Mouse (Mus musculus): Measurements from ENCODE around the gene Pin1rt1. TPM values are rescaled to one million over a fixed set of nuclear protein-coding genes. Genes with fewer than 3 reads are reported as not detected.

Gene Pin1rt1
- total RNA-seq (2017), result not detected in 3 replicates

DNA sequence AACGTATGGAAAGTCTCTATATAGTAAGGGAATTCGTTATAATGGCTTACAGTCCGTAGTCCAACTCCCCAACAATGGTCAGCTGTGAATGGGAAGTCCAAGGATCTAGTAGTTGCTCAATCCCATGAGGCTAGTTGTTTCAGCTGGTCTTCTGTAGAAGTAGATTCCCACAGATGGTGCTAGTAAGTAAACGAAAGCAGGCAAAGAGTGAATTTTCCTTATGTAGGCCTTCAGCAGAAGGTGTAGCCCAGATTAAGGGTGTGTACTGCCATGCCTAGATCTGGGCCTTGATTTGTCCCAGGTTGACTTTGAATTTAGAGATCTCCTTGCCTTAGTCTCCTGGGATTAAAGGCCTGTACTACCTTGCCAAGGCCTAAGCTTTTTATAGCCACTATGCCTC, at the start of gene Pin1rt1:
TSS of gene Pin1rt1 (minus strand) at position 101 of the 400 bp plus-strand sequence.
- ATAC-seq (replicated peaks; ENCODE audit: insufficient number of reproducible peaks, low FRiP score, low TSS enrichment, poor library complexity, severe bottlenecking), result no peak

DNA sequence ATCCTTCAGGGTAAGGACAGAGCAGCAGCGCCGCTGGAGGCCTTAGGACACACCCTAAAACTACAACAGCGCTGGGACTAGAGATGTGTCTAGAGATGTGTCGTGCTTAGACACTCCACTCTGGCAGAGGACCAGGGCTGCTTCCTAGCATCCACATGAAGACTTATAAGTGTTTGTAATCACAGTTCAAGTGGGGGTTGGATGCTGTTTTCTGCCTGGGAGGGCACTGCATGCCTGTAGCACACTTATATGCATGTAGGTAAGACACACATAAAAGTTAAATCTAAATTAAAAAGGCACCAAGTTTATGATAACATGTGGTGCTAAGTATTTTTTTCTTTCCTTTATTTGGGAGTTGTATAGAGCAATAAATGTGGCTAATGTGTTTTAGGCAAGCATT, 47.8 kb upstream of the Pin1rt1 start:
- ATAC-seq (replicated peaks; ENCODE audit: insufficient number of reproducible peaks, low FRiP score, low TSS enrichment, poor library complexity, severe bottlenecking), result no peak

DNA sequence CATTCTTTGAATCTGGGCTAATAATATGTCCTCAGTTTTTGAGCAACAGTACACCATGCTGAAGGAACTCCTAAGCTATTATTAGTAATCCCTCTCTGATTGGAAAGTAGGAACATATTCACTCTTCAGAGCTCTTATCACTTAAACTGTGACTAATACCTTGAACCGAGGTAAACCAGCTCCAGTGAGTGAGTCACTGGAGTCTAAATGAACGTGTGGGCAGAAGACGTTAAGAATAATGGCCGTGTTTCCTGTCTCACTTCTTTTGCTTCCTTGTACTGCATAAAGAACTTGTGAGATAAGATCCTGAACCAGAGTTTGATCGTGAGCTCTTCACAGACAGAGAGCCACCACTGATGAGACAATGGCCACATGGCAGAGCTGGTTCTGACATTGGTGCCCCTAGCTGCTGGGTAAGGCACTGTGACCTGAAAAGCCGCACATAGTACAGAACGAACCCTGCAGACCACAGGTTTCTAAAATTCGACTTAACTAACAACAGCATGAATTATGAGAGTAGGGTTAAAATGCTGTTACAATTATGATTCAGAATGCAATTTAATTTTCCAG, 47.0 kb upstream of the Pin1rt1 start:
- no peak for ATAC-seq (replicated peaks; ENCODE audit: insufficient number of reproducible peaks, low FRiP score, low TSS enrichment, poor library complexity, severe bottlenecking)

DNA sequence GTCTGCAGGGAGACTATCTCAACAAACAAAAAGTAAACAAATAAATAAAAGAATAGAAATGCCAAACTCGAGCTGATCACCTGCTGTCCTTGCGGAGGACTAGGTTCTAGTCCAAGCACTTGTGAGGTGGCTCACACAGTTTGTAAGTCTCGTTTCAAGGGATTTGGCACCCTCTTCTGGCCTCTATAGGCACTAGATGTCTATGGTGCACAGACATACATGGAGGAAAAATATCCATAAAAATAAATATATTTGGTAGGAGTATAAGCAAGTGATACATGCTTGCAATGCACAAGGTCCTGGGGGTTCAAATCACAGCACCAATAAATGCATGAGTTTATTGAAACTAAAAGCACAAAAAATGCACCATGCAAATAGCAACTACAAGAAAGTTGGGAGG, 34.4 kb upstream of the Pin1rt1 start:
- ATAC-seq (replicated peaks; ENCODE audit: insufficient number of reproducible peaks, low FRiP score, low TSS enrichment, poor library complexity, severe bottlenecking), result no peak

DNA sequence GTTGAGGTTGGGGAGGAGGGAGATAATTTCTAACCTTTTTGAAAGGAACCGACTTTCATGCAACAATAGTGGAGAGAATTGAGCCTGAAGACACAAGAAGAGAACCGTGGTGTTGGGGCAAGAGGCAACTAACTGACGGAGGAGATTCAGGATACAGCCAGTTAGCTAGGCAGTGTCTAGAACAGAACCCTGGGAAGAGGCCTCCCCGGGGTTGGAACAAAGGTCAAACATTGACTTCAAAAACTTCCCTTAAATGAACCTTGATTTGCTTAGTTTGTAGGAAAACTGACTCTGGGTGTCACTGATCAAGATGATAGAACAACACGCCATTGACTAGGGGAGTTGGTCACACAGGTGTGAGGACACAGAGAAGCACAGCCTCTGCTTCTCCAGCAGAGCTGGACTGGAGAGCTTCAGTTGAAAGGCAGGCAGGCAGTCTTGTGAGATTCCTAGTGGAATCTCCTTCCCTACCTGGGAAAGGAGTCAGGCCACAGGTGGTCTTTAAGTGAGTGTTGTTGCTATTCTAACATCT, 32.5 kb upstream of the Pin1rt1 start:
- ATAC-seq (replicated peaks; ENCODE audit: insufficient number of reproducible peaks, low FRiP score, low TSS enrichment, poor library complexity, severe bottlenecking), result no peak

DNA sequence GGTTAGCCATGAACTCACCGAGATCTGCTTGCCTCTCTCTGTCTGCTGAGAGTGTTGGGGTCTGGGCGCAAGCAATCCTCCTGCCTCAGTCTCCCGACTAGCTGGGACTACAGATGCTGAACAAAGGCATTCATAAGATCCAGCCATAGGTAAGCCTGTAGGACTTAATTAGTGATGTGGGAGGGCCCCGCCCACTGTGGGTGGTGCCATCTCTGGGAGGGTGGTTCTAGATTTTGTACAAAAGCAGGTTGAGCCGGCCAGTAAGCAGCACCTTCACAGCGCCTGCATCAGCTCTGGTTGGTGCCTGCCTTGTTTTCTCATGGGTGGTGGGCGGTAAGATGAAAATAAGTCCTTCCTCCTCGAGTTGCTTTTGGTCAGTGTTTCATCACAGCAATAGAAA, 30.1 kb upstream of the Pin1rt1 start:
- no peak for ATAC-seq (replicated peaks; ENCODE audit: insufficient number of reproducible peaks, low FRiP score, low TSS enrichment, poor library complexity, severe bottlenecking)

DNA sequence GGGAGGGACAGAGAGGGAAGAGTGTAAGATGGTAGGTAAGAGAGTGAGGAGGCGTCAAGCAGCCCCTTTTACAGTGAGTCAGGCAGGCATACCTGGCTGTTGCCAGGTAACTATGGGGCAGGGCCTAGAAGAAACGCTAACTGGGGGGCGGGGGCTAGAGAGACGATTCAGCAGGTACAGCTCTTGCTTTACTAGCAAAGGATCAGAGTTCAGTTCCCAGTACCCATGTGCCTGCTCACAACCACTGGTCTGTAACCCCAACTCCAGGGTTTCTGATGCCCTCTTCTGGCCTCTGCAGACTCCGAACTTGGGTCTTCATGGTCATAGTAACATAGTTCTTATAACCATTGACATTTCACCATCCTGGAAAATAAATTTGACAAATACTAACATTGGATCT, 27.8 kb upstream of the Pin1rt1 start:
- no peak for ATAC-seq (replicated peaks; ENCODE audit: insufficient number of reproducible peaks, low FRiP score, low TSS enrichment, poor library complexity, severe bottlenecking)

DNA sequence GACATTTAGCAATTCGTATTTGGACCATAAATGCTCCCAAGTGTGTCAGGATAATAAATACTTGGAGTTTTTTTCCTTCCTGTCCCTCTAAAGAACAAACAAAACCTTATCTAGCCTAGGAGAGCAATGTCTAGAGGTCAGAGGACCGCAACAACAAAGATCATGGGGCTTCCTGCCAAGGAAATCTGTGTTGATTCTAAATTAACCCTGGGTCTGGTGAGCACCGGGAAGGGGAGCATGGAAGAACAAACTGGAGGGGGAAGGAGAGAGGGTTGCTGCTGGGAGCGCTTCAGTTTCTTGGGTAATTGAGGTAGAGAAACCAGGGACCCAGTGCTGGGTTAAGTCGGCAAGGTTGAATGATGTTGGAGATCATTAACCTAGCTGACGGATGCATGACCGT, 27.0 kb upstream of the Pin1rt1 start:
- ATAC-seq (replicated peaks; ENCODE audit: insufficient number of reproducible peaks, low FRiP score, low TSS enrichment, poor library complexity, severe bottlenecking), result no peak

DNA sequence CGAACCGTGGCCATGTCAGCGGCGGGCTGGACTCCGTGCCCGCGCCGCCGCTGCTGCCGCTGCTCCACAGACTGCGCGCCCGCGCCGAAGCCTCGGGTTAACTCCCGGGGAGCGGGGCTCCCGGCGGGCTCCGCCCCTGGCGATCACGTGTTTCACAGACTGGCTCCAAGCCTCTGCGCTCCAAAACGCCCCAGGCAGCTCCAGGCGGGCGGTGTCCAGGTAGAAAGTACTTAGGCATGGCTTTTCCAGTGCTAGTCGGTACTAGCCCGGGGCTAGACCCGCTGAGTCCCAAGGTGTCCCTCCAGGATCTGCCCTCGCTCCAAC, 26.5 kb upstream of the Pin1rt1 start, which contains the start of gene Depdc7:
TSS of gene Depdc7 (minus strand) at position 138 of the 324 bp plus-strand sequence.
- peak; percentile 36; the same call in 1 of the 2 replicates for ATAC-seq (replicated peaks; ENCODE audit: insufficient number of reproducible peaks, low FRiP score, low TSS enrichment, poor library complexity, severe bottlenecking)

DNA sequence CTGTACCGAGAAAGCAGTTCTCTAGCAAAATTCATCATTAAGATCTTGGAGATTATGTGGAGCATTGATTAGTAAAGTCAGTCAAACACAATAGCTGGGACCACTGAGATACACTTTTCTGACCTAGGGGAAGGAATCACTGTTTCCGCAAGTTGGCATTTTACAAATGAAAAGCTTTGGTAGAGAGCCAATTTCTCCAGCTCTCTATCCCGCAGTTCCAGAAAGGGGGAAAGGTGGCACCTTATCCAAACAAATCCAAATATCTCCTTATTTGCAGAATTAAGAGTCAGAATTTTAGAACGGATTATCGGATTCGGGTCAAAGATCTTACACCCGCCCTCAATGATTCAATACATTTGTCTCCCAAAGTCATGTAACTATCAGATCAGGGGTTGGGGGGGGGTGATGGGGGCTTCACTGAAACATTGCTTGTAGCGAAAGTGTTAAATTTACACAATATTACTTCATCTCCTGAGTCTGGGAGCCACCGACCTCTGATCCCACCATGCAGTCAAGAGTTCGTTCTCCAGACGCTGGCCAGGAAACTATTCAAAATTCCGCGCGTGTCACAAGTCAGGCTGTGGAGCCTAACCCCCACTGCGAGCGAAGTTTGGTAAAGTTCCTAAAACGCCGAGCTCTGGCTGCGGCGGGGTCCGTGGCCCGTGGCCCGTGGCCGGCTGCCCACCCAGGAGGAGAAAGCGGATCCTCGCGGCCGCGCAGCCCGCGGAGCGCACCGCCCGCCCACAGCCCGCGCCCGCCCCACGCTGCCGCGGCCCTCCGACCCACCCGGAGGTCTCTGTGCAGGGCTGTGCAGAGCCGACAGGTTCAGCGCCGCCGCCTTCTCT, 25.9 kb upstream of the Pin1rt1 start:
- peak; percentile 13; the same call in 1 of the 2 replicates for ATAC-seq (replicated peaks; ENCODE audit: insufficient number of reproducible peaks, low FRiP score, low TSS enrichment, poor library complexity, severe bottlenecking)

DNA sequence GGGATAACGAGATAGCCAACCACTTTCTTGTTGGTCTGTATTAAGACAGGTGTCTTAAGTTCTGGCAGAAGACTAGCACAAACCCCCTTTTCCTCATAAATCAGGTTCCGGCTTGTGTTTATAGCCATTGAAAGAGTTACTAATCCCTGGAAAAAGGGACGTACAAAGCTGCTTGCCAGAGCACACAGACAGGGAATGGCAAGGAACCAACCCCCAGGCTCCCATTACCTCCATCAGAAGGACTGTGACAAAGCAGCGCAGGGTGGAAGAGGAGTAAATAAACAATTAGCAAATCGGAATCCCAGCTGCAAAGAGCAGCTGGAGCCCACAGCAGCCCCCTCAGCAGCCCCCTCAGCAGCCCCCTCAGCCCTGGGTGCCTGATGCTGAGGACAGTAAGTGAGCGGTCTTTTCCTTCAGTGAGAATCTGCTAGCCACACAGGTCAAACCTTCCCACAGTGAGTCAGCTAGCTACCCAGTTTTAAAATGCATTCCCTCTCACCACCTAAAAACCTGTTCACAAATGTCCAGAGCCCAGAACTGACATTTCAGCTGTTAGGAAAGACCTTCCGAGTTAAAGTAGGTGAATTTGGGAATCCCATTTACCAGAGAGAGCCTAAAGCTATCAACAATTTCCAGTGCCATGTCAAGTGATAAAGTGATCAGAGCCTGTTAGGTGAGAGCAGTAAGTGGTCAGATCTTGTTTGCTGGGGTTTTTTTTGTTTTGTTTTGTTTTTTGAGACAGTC, 25.0 kb upstream of the Pin1rt1 start:
- no peak for ATAC-seq (replicated peaks; ENCODE audit: insufficient number of reproducible peaks, low FRiP score, low TSS enrichment, poor library complexity, severe bottlenecking)

DNA sequence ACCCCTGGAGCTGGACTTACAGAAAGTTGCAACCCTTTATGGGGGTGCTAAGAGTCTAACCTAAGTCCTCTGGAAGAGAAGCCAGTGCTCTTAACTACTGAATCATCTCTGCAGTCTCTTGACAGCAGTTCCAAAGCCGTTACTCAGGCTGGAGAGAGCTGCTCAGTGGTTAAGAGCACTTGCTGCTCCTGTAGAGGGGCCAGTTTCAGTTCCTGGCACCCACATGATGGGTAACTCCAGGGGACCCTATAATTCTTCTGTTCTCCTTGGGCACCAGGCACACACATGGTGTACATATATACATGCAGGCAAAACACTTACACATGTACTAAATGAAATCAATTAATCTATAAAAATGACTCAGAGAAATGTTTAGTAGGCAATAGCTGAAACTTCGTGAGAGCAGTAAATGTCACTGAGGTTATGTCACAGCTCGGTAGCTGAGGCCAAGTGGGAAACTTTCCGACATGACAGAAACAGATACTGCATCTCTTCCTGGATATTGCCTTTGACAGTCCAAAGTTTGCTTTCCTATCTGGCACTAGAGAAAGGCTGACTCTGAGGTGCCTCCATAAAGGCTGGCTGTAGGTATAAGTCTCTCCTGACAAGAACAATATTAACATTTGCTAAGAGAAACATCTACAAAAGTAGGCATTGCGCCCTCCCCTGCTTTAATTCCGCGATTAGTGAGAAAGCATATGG, 24.2 kb upstream of the Pin1rt1 start:
- no peak for ATAC-seq (replicated peaks; ENCODE audit: insufficient number of reproducible peaks, low FRiP score, low TSS enrichment, poor library complexity, severe bottlenecking)

DNA sequence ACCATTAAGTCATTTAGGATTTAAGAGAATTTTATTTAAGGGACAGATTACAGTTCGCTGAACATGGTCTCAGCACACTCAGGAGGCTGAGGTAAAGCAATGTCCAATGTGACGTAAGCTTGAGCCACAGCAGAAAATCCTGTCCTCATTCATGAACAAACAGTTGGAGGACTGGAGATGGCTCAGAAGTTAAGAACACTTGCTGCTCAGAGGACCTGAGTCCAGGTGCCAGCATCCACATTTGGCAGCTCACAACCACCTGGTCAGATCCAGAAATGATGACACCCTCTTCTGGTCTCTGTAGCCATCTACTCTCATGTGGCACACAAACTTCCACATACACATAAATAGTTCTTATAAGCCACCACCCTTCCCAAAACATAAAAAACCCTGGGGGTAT, 23.5 kb upstream of the Pin1rt1 start:
- no peak for ATAC-seq (replicated peaks; ENCODE audit: insufficient number of reproducible peaks, low FRiP score, low TSS enrichment, poor library complexity, severe bottlenecking)

DNA sequence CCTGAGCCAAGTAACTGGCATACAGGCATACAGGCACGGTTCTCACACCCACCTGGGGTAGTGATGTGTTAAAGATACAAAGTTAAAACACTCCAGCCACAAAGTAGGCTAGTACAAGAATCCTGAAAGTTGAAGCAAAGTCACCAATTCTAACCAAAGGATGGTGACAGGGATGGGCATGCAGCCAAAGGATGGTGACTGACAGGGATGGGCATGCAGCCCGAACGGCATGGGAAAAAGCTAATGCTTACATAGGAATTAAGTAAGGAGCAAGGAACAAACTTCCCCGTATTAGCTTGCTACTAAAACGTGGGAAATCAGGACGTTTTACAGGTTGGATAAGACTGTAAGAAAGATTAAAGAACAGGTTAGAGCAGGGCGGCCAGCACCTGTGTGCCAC, 20.1 kb upstream of the Pin1rt1 start:
- no peak for ATAC-seq (replicated peaks; ENCODE audit: insufficient number of reproducible peaks, low FRiP score, low TSS enrichment, poor library complexity, severe bottlenecking)

DNA sequence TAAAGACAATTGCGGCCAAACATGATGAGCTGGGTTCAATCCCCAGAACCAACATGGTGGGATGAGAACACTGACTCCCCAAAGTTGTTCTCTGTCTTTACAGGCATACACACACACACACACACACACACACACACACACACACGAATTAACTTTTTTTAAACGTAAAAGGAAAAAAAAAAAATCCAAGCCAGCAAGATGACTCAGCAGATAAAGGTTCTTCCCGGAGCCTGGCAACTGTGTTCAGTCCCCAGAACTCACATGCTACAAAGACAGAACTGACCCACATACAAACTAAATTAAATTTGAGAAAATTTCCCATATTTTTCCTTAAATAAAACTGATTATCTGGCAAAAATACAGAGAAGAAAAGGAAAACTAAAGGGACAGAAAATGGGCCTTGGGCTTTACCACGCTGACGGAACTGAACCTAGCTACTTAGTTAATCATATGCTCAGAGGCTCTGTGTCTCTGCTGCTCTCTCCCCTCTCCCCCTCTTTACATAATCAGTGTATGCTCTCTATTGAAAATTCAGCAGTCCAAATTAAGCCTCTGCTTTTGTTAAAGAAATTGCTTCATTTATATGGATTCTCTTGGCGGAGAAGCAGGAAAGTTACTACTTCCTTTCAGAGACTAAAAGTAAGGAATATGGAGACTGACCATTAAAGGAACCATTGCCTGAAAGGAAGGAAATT, 16.5 kb upstream of the Pin1rt1 start:
- ATAC-seq (replicated peaks; ENCODE audit: insufficient number of reproducible peaks, low FRiP score, low TSS enrichment, poor library complexity, severe bottlenecking), result no peak

DNA sequence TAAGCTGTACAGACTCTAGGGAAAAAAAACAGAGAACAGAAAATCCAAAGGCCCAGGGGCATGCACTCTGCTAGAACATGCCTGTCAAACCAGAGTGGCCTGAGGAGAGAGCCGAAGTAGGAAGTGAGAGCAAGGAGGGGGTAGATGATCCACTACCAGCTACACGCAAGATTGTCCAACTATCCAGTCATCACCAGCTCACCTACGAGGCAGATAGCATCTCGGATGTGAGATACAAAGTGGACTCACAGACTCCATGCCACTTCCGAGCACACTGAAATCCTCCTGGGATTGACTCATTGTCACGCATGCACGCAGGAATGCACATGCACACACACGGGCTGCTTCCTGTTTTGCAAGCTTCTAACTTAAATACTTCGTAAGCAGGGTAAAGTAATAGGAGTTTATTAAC, 15.9 kb upstream of the Pin1rt1 start:
- ATAC-seq (replicated peaks; ENCODE audit: insufficient number of reproducible peaks, low FRiP score, low TSS enrichment, poor library complexity, severe bottlenecking), result peak; percentile 67

DNA sequence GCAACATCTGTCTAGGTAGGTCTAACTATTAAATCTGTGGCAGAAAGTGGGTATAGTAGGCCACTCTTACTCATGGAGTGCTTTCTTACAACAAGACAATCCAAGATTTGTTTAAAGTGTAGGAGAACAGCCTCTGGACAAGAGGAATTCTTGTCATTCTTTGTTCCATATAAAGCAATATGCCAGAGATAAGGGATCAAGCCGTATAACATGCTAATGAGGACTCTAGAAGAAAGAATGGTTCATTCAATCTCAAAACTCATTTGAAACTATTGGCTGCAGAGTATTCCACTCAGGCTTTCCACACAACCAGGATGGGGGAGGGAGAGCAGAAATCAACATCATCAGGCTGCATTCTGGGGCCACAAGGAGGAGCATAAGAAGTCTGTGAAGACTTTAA, 11.2 kb upstream of the Pin1rt1 start:
- no peak for ATAC-seq (replicated peaks; ENCODE audit: insufficient number of reproducible peaks, low FRiP score, low TSS enrichment, poor library complexity, severe bottlenecking)

DNA sequence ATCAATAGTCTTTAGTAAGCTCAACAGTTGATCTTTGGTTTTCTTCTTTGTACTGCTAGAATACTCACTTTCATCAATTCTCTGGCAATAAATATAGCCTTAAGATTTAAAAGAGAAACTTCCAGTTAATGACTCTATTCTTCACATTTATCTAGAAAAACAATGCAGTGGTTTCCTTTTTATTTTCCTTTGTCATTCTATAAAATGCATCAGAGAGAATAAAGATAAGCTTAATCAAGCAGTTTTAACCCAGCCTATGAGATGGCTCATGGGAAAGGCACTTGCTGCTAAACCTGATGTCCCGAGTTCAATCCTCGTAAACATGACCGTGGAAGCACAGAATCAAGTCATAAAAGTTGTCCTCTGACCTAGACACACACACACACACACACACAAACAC, 5.8 kb upstream of the Pin1rt1 start:
- no peak for ATAC-seq (replicated peaks; ENCODE audit: insufficient number of reproducible peaks, low FRiP score, low TSS enrichment, poor library complexity, severe bottlenecking)
